Mouse (Mus musculus) neutrophil, adult 83 days (primary cell): ENCODE data around the gene Immp2l. TPM values are rescaled to one million over a fixed set of nuclear protein-coding genes. Genes with fewer than 3 reads are reported as not detected.

Experiments used
- total RNA-seq, 2 experiments: library from RNA; stranded (reverse); gene quantifications; one replicate each; pipeline ENCODE4 v1.2.4; 2023

Immp2l gene
- under 1 TPM; 0.46 to 0.77 TPM for total RNA-seq

DNA sequence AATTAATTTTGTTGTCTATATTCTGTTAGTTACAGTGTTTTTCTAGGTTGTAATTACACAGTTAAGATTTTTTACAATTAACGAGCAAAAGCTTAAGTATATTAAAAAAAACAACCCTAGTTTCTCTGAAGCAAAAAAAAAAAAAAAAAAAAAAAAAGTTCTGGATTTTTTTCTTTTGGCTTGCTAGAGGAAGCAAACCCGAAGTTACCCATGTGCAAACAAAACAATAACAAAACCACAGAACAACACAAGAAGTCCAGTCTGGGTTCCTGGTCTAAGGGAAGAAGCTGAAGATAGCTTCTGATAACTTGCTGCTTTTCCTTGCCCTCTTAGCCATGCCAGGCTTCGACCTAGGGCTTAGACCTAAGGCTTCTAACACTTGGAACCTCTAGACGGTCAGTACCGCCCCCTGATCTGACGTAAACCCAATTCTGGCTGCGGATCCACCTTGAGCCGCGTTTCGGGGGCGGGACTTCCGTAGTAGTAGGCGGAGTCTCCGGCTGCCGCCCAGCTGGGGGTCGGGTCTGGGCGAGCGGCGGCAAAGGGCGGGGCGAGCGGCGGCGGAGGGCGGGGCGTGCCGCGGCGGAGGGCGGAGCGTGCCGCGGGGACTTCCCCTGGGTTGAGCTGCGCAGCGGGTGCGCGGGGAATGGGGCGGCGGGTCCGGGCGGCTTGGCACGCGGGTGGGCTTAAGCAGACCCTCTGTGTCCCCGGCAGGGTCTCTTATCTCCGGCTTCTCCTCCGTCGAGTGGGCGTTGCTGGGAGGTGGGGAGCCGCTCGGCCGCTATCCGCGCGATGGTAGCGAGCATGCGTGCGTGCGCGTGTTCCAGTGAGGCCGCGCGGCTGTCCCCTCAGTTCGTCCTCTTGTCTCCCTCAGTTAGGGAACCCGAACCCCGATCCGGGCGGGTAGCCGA, at the start of gene Immp2l:
Immp2l (plus strand) TSS at position 580 of the 911 bp plus-strand sequence.

GRCm38 (mm10) chr12:41486331-41486730, 462.4 kb downstream of the Immp2l start, which contains the start of gene Lrrn3:
TSS of gene Lrrn3 (minus strand) at chr12:41486431.

